Mouse (Mus musculus) CD4-positive, CD25-positive, alpha-beta regulatory T cell, adult 4 months (primary cell): ENCODE measurements around the gene Cage1. TPM values are rescaled to one million over a fixed set of nuclear protein-coding genes. Genes with fewer than 3 reads are reported as not detected.

Experiments
- ATAC-seq: one replicate; pipeline ENCODE4 v1.8.0; 2017
- polyA plus RNA-seq, 2 experiments: library from polyadenylated mRNA; unstranded; fragments of 100-300 nt; shearing (Covaris generic); gene quantifications; one replicate each; pipeline ENCODE4 v1.2.1; 2017

Cage1 gene
- polyA plus RNA-seq, 2 experiments from 2014 or later = 1.3 to 2.2 TPM

GRCm38 (mm10) chr13:38010444-38010910, 26.4 kb downstream of the Cage1 start:
- peak; percentile 90 for ATAC-seq

- ATAC-seq = no peak
These were observed 27.0 kb downstream of the Cage1 start for GRCm38 (mm10) chr13:38009721-38010408.

GRCm38 (mm10) chr13:38007972-38008371, 28.9 kb downstream of the Cage1 start:
- no peak for ATAC-seq

- ATAC-seq = no peak
These were observed 34.4 kb downstream of the Cage1 start for GRCm38 (mm10) chr13:38002461-38002860.

GRCm38 (mm10) chr13:37999713-38000112, 37.2 kb downstream of the Cage1 start:
- ATAC-seq = no peak

- ATAC-seq = peak; percentile 19
These were observed 42.5 kb downstream of the Cage1 start for GRCm38 (mm10) chr13:37994405-37994749.

GRCm38 (mm10) chr13:37993704-37994404, 43.0 kb downstream of the Cage1 start, which contains the start of gene Ssr1:
Gene Ssr1 (minus strand): TSS chr13:37994217.
- ATAC-seq = peak; percentile 98

- ATAC-seq = peak; percentile 9
These were observed 43.5 kb downstream of the Cage1 start for GRCm38 (mm10) chr13:37993376-37993703.

GRCm38 (mm10) chr13:37992638-37993371, 44.1 kb downstream of the Cage1 start:
- no peak for ATAC-seq

GRCm38 (mm10) chr13:37989701-37990100, 47.2 kb downstream of the Cage1 start:
- no peak for ATAC-seq

GRCm38 (mm10) chr13:37986166-37986565, 50.7 kb downstream of the Cage1 start:
- no peak for ATAC-seq

GRCm38 (mm10) chr13:37981063-37981462, 55.8 kb downstream of the Cage1 start:
- no peak for ATAC-seq

GRCm38 (mm10) chr13:37980346-37980745, 56.5 kb downstream of the Cage1 start:
- ATAC-seq = no peak

GRCm38 (mm10) chr13:37979506-37979905, 57.4 kb downstream of the Cage1 start:
- ATAC-seq = no peak

GRCm38 (mm10) chr13:37974731-37975130, 62.1 kb downstream of the Cage1 start:
- ATAC-seq = no peak

GRCm38 (mm10) chr13:37974036-37974435, 62.8 kb downstream of the Cage1 start:
- ATAC-seq = no peak

GRCm38 (mm10) chr13:37970887-37971530, 65.9 kb downstream of the Cage1 start:
- ATAC-seq = no peak

- ATAC-seq = no peak
These were observed 66.9 kb downstream of the Cage1 start for GRCm38 (mm10) chr13:37969988-37970387.

- ATAC-seq = peak; percentile 93
These were observed 67.5 kb downstream of the Cage1 start for GRCm38 (mm10) chr13:37969337-37969736.

- no peak for ATAC-seq
These were observed 69.3 kb downstream of the Cage1 start for GRCm38 (mm10) chr13:37967565-37967964.

GRCm38 (mm10) chr13:37967052-37967437, 69.8 kb downstream of the Cage1 start:
- no peak for ATAC-seq

- ATAC-seq = no peak
These were observed 70.4 kb downstream of the Cage1 start for GRCm38 (mm10) chr13:37966256-37967051.
